1 mouse cellular context compared by ENCODE assay signal in genomic region chr5:122391786-122392180, GRCm38 (mm10).
TF ChIP-seq lines count a peak whose summit lies in the region.

Gene Arpc3, plus strand, starts transcription at chr5:122391878.

TF ChIP-seq in CH12.LX, 34 proteins besides CTCF, POLR2A, EP300 and RAD21 (continued from another document):
- peak; percentile 75 for TF ChIP-seq TCF12 (IDR thresholded peaks at IDR 0.05; ENCODE audit: low read depth, low read length)
- peak; percentile 98 for TF ChIP-seq MAX (IDR thresholded peaks at IDR 0.05; ENCODE audit: low read length)
- TF ChIP-seq KAT2A (IDR thresholded peaks at IDR 0.05; ENCODE audit: insufficient replicate concordance, low read length): peak; percentile 73; the same call in 1 of the 2 replicates
- peak; percentile 88 for TF ChIP-seq MYC (IDR thresholded peaks at IDR 0.05; ENCODE audit: low read depth, low read length)
- no peak for TF ChIP-seq CHD2 (IDR thresholded peaks at IDR 0.05; ENCODE audit: low read length)
- TF ChIP-seq PAX5 (IDR thresholded peaks at IDR 0.05; ENCODE audit: low read length): no peak
- TF ChIP-seq TBP (conservative IDR thresholded peaks at IDR 0.05; ENCODE audit: low read depth, low read length): peak; percentile 74; the same call in 1 of the 2 replicates
- TF ChIP-seq NELFE (IDR thresholded peaks at IDR 0.05; ENCODE audit: low read depth, low read length): peak; percentile 79
- TF ChIP-seq SIN3A (IDR thresholded peaks at IDR 0.05; ENCODE audit: low read length): peak; percentile 80
- TF ChIP-seq MAFK (IDR thresholded peaks at IDR 0.05; ENCODE audit: insufficient replicate concordance, low read length): no peak
- TF ChIP-seq ELF1 (IDR thresholded peaks at IDR 0.05; ENCODE audit: low read depth, low read length): peak; percentile 97
- TF ChIP-seq MAZ (IDR thresholded peaks at IDR 0.05; ENCODE audit: low read depth, low read length): no peak
- TF ChIP-seq ZKSCAN1 (IDR thresholded peaks at IDR 0.05; ENCODE audit: borderline replicate concordance, low read depth, low read length): no peak
